Mouse (Mus musculus) thymus, adult 2 months (tissue): ENCODE results near the gene Fscn2.

ENCODE experiments used
- CTCF ChIP-seq: fragments of 200-500 bp; IDR thresholded peaks from 2 replicates; pipeline ENCODE4 v1.5.1; 2012; ENCODE audit warnings: mild to moderate bottlenecking, control low read depth, low read length, moderate library complexity, borderline replicate concordance; ENCODE audit not compliant: control insufficient read depth, poor library complexity, insufficient read depth; ENCODE audit errors: extremely low read depth
- POLR2A ChIP-seq: fragments of 200-500 bp; IDR thresholded peaks from 2 replicates; pipeline ENCODE4 v1.6.1; 2012; ENCODE audit warnings: mild to moderate bottlenecking, low read length, control low read depth, moderate library complexity; ENCODE audit not compliant: control insufficient read depth, poor library complexity, insufficient read depth; ENCODE audit errors: extremely low read depth

GRCm38 (mm10) chr11:120341661-120342060, 19.7 kb upstream of the Fscn2 start:
- TF ChIP-seq CTCF = no peak
- no peak for TF ChIP-seq POLR2A
